Mouse (Mus musculus) liver, postnatal 0 days (tissue): ENCODE measurements around the gene Cryz. TPM values are rescaled to one million over a fixed set of nuclear protein-coding genes. Genes with fewer than 3 reads are reported as not detected.

ENCODE experiments used
- ATAC-seq: fragments of 200-750 bp; cut with Nextera tagmentation; 2 replicates; pipeline ENCODE4 v1.8.0; 2017; ENCODE audit warnings: mild to moderate bottlenecking, moderate library complexity
- DNase-seq: peaks from one replicate; pipeline ENCODE4 v3.0.0-alpha.2; 2016
- H3K27ac ChIP-seq: fragments of 300-500 bp; sonication (generic); 2 replicates; pipeline ENCODE4 v1.5.1; 2014; ENCODE audit warnings: antibody characterized with exemption, moderate library complexity, mild to moderate bottlenecking, low read depth
- H3K27me3 ChIP-seq: fragments of 300-500 bp; sonication (generic); 2 replicates; pipeline ENCODE4 v1.6.1; 2014; ENCODE audit warnings: low read length, control low read depth, mixed read lengths; ENCODE audit not compliant: insufficient read depth
- H3K36me3 ChIP-seq: fragments of 300-500 bp; sonication (generic); replicated peaks from 2 replicates; pipeline ENCODE4 v1.6.1; 2014; ENCODE audit warnings: mild to moderate bottlenecking, control low read depth, low read length, moderate library complexity, mixed read lengths; ENCODE audit not compliant: insufficient read depth
- H3K4me1 ChIP-seq: fragments of 300-500 bp; sonication (generic); 2 replicates; pipeline ENCODE4 v1.6.1; 2014; ENCODE audit warnings: antibody characterized with exemption, mild to moderate bottlenecking, control low read depth; ENCODE audit not compliant: insufficient read depth
- H3K4me2 ChIP-seq: fragments of 300-500 bp; sonication (generic); 2 replicates; pipeline ENCODE4 v1.6.1; 2014; ENCODE audit warnings: low read depth, mild to moderate bottlenecking, low read length, moderate library complexity, mixed read lengths
- H3K4me3 ChIP-seq: fragments of 300-500 bp; sonication (generic); 2 replicates; pipeline ENCODE4 v1.5.1; 2014; ENCODE audit warnings: low read depth, low read length
- H3K9ac ChIP-seq: fragments of 300-500 bp; sonication (generic); replicated peaks from 2 replicates; pipeline ENCODE4 v1.6.1; 2014; ENCODE audit warnings: mild to moderate bottlenecking, moderate library complexity
- H3K9me3 ChIP-seq: fragments of 300-500 bp; sonication (generic); 2 replicates; pipeline ENCODE4 v1.6.1; 2016; ENCODE audit warnings: mild to moderate bottlenecking, control low read depth, low read length, mixed read lengths
- CTCF ChIP-seq: sonication (generic); IDR thresholded peaks from 2 replicates; pipeline ENCODE4 v1.5.1; 2016; ENCODE audit warnings: antibody characterized with exemption, low read depth
- EP300 ChIP-seq: IDR thresholded peaks from 2 replicates; pipeline ENCODE4 v1.6.1; 2016; ENCODE audit warnings: antibody characterized with exemption, low read depth, mild to moderate bottlenecking
- WGBS: fragments of 180-500 bp; shearing (Covaris S2); extraction: QIAGEN DNeasy Blood & Tissue Kit; methylation state at CpG from one replicate; pipeline ENCODE4 v1.1.7; 2014; ENCODE audit not compliant: insufficient replicate concordance; 5-methylcytosine and 5-hydroxymethylcytosine counted together
- polyA plus RNA-seq: library from polyadenylated mRNA; unstranded; fragments of >200 nt; fragmentation: Nextera tagmentation; extraction: Ambion mirVana; gene quantifications from 2 replicates; pipeline ENCODE4 v1.2.1, GENCODE M21; 2015

Gene Cryz
- polyA plus RNA-seq, 1 experiment from 2014 or later, result 27.5 TPM

GRCm38 (mm10) chr3:154584351-154584750, 12.2 kb upstream of the Cryz start:
- no peaks in the 10 kb centered on the region for H3K4me1 ChIP-seq
- WGBS, result 73% methylated on average over 8 of the region's 8 CpGs
- no peak for DNase-seq
- ATAC-seq, result no peak
- H3K9me3 ChIP-seq, result no peaks in the 10 kb centered on the region
- TF ChIP-seq CTCF (no peak), EP300 (no peak)
- H3K9ac ChIP-seq, result no peak overlapping the region
- no peak overlapping the region for H3K4me2 ChIP-seq
- H3K4me3 ChIP-seq, result no peak overlapping the region
- no peaks in the 10 kb centered on the region for H3K27me3 ChIP-seq
- peaks cover 7% of the 10 kb centered on the region; the same call in 1 of the 2 replicates for H3K36me3 ChIP-seq
- H3K27ac ChIP-seq, result no peak overlapping the region

DNA sequence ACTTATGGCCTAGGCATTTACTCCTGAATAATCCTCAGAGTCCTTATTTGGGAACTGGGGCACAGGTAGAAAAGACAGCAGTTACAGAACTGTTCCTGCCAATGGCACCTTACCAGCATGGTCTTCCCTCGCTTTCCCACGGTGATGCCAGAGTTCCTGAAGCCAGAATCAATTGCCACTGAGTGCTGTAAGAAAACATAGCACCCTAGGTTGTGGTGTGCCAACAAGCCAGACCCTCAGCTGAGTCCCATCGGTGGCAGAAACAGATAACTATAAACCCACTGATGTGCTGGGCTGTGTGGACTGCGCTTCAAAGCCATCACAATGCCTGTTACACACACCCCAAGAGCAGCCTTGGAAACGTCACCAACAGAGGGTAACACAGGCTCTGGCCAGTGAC, 5.5 kb upstream of the Cryz start:
- Histone ChIP-seq H3K27me3 (no peaks in the 10 kb centered on the region), H3K4me1 (no peaks in the 10 kb centered on the region), H3K4me2 (no peak overlapping the region), H3K9ac (no peak overlapping the region), H3K9me3 (no peaks in the 10 kb centered on the region), H3K4me3 (no peak overlapping the region), H3K27ac (no peak overlapping the region), H3K36me3 (peaks cover 10% of the 10 kb centered on the region; the same call in 1 of the 2 replicates)
- no peak for ATAC-seq
- DNase-seq, result no peak
- TF ChIP-seq EP300 (no peak), CTCF (no peak)
- WGBS, result 82% methylated on average over 5 of the region's 5 CpGs

GRCm38 (mm10) chr3:154591621-154592020, 4.9 kb upstream of the Cryz start:
- no peak overlapping the region for H3K4me2 ChIP-seq
- peaks cover 10% of the 10 kb centered on the region; the same call in 1 of the 2 replicates for H3K36me3 ChIP-seq
- H3K27me3 ChIP-seq, result no peaks in the 10 kb centered on the region
- DNase-seq (no peak), ATAC-seq (no peak)
- H3K4me3 ChIP-seq, result no peak overlapping the region
- no peak for TF ChIP-seq CTCF
- TF ChIP-seq EP300, result no peak
- no peak overlapping the region for H3K9ac ChIP-seq
- peaks cover 3% of the 10 kb centered on the region; the same call in 1 of the 2 replicates for H3K4me1 ChIP-seq
- no peaks in the 10 kb centered on the region for H3K9me3 ChIP-seq
- no peak overlapping the region for H3K27ac ChIP-seq
- 79% methylated on average over 3 of the region's 3 CpGs for WGBS

DNA sequence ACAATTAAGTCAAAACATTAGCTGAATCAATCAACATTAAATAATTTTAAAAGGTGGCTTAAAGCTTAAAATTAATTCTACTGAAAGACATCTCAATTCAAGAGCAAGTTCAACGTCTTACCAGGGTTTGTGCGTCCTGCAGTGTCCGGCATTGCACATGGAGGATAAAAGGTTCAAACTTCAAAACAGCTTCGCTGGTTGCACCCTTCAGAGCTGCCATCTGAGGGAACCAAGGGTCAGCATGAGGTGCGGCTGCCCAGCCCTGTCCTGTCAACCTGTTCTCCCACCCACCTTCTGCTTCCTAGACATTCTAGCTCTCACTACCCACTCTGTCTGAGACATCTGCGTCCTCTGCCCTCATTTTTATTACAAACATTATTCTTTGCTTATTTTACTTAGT, 2.9 kb upstream of the Cryz start:
- no peak for ATAC-seq

DNA sequence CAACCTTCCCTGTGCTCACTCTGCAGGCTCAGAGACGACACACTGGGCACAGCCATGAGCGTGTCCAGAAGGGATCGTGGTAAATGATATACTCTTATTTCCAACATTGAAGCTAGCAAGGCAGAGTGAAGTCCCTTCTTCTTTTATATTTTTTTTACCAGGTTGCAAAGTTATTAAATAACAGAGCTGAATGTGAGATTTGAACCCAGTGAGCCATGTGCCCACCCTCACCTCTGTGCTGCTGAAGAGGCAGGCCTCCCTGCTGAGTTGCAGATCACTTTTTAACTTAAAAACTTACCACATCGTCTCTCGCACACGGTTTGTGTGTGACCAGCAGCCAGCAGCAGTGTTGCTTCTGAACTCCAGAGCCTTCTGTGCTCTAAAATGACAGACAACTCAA, 2.4 kb upstream of the Cryz start:
- no peak for ATAC-seq
- Histone ChIP-seq H3K9ac (no peak overlapping the region), H3K4me2 (no peak overlapping the region), H3K9me3 (no peaks in the 10 kb centered on the region), H3K27me3 (no peaks in the 10 kb centered on the region), H3K27ac (no peak overlapping the region), H3K4me3 (no peak overlapping the region), H3K4me1 (peaks cover 9% of the 10 kb centered on the region), H3K36me3 (peaks cover 6% of the 10 kb centered on the region; the same call in 1 of the 2 replicates)
- WGBS, result 84% methylated on average over 6 of the region's 6 CpGs
- TF ChIP-seq EP300 (no peak), CTCF (no peak)
- no peak for DNase-seq

More for the DNA sequence above, 2.9 kb upstream of the Cryz start:
- no peak overlapping the region for H3K4me2 ChIP-seq
- H3K9me3 ChIP-seq, result no peaks in the 10 kb centered on the region
- peaks cover 6% of the 10 kb centered on the region; the same call in 1 of the 2 replicates for H3K36me3 ChIP-seq
- H3K27ac ChIP-seq, result no peak overlapping the region
- 83% methylated on average over 6 of the region's 6 CpGs for WGBS
- no peaks in the 10 kb centered on the region for H3K27me3 ChIP-seq
- no peak overlapping the region for H3K9ac ChIP-seq
- no peak for TF ChIP-seq CTCF
- TF ChIP-seq EP300, result no peak
- peaks cover 9% of the 10 kb centered on the region for H3K4me1 ChIP-seq
- no peak overlapping the region for H3K4me3 ChIP-seq
- no peak for DNase-seq

- Histone ChIP-seq H3K9me3 (no peaks in the 10 kb centered on the region), H3K27me3 (no peaks in the 10 kb centered on the region), H3K4me1 (peaks cover 9% of the 10 kb centered on the region), H3K27ac (peak within 1 kb of the TSS; percentile 89), H3K36me3 (peaks cover 6% of the 10 kb centered on the region; the same call in 1 of the 2 replicates), H3K4me3 (peak within 1 kb of the TSS; percentile 89), H3K4me2 (peak within 1 kb of the TSS; percentile 70), H3K9ac (peak within 1 kb of the TSS; percentile 83)
- ATAC-seq (peak; percentile 97), DNase-seq (peak; percentile 94)
- TF ChIP-seq EP300 (no peak), CTCF (peak; percentile 66)
- under 1% methylated on average over 38 of the region's 38 CpGs for WGBS
Measured at GRCm38 (mm10) chr3:154596934-154597554, 533 bp downstream of the Cryz start, which contains the start of gene Tyw3. Tyw3 (minus strand) TSS chr3:154597104.
